Mouse (Mus musculus) CD4-positive naive resting alpha-beta T cell, adult 76 days (primary cell): Measurements from ENCODE around the gene Asgr2. TPM values are rescaled to one million over a fixed set of nuclear protein-coding genes. Genes with fewer than 3 reads are reported as not detected.

ENCODE experiments used
- total RNA-seq: library from RNA; stranded (reverse); gene quantifications from one replicate; pipeline ENCODE4 v1.2.4, GENCODE M21; 2023

The Asgr2 gene
- not detected for total RNA-seq

GRCm38 (mm10) chr11:70091986-70092783 is at the start of gene Asgr2:
Gene Asgr2 (plus strand): TSS chr11:70092644.

GRCm38 (mm10) chr11:70053898-70054570 is 38.4 kb upstream of the Asgr2 start, which contains the start of gene Asgr1:
Gene Asgr1 (plus strand): TSS chr11:70054085.

GRCm38 (mm10) chr11:70129926-70130379 is 37.5 kb downstream of the Asgr2 start, which contains the start of gene Mgl2:
Gene Mgl2 (plus strand): TSS chr11:70130329.

Other genes with a start within 250 kb of the Asgr2 start
- gene Plscr3, start 246.3 kb upstream of the Asgr2 start, total RNA-seq, result 10.6 TPM
- not detected for gene Tnk1, start 233.9 kb upstream of the Asgr2 start, total RNA-seq
- not detected for gene Tmem95, start 214.6 kb upstream of the Asgr2 start, total RNA-seq
- 1.00 TPM for gene Kctd11, start 211.2 kb upstream of the Asgr2 start, total RNA-seq
- 384 TPM for gene Acap1, start 197.1 kb upstream of the Asgr2 start, total RNA-seq
- 1.1 TPM for gene 2810408A11Rik, start 191.7 kb upstream of the Asgr2 start, total RNA-seq
- gene Neurl4, start 191.6 kb upstream of the Asgr2 start, total RNA-seq, result 46.9 TPM
- gene Gps2, start 178.8 kb upstream of the Asgr2 start, total RNA-seq, result 146 TPM
- 275 TPM for gene Eif5a, start 170.7 kb upstream of the Asgr2 start, total RNA-seq
- gene Ybx2, start 156.8 kb upstream of the Asgr2 start, total RNA-seq, result not detected
- 0.62 TPM for gene Slc2a4, start 144.5 kb upstream of the Asgr2 start, total RNA-seq
- gene Cldn7, start 127.9 kb upstream of the Asgr2 start, total RNA-seq, result not detected
- 69.6 TPM for gene Ctdnep1, start 111.5 kb upstream of the Asgr2 start, total RNA-seq
- gene Elp5, start 110.1 kb upstream of the Asgr2 start, total RNA-seq, result 35.0 TPM
- 187 TPM for gene Gabarap, start 101.5 kb upstream of the Asgr2 start, total RNA-seq
- 50.0 TPM for gene Phf23, start 96.9 kb upstream of the Asgr2 start, total RNA-seq
- gene Dvl2, start 92.0 kb upstream of the Asgr2 start, total RNA-seq, result 26.9 TPM
- gene Acadvl, start 77.2 kb upstream of the Asgr2 start, total RNA-seq, result 57.5 TPM
- 38.6 TPM for gene Dlg4, start 75.7 kb upstream of the Asgr2 start, total RNA-seq
- not detected for gene Asgr1, start 38.6 kb upstream of the Asgr2 start, total RNA-seq
- not detected for gene Mgl2, start 37.7 kb downstream of the Asgr2 start, total RNA-seq
- 1.5 TPM for gene Clec10a, start 63.6 kb downstream of the Asgr2 start, total RNA-seq
- gene Slc16a11, start 120.1 kb downstream of the Asgr2 start, total RNA-seq, result not detected
- gene Slc16a13, start 128.4 kb downstream of the Asgr2 start, total RNA-seq, result 1.8 TPM
- gene Bcl6b, start 137.2 kb downstream of the Asgr2 start, total RNA-seq, result 0.21 TPM
- gene 0610010K14Rik, start 145.3 kb downstream of the Asgr2 start, total RNA-seq, result 70.8 TPM
- gene Gm21988, start 147.2 kb downstream of the Asgr2 start, total RNA-seq, result 2.5 TPM
- 62.8 TPM for gene Rnasek, start 147.2 kb downstream of the Asgr2 start, total RNA-seq
- gene Alox12, start 162.7 kb downstream of the Asgr2 start, total RNA-seq, result 0.73 TPM
- not detected for gene Alox12e, start 230.0 kb downstream of the Asgr2 start, total RNA-seq